Mouse (Mus musculus) intestine, postnatal 0 days (tissue): ENCODE results near the gene Kdm5a. TPM values are rescaled to one million over a fixed set of nuclear protein-coding genes. Genes with fewer than 3 reads are reported as not detected.

Source experiments
- ATAC-seq: fragments of 200-750 bp; cut with Nextera tagmentation; 2 replicates; pipeline ENCODE4 v1.8.0; 2017; ENCODE audit warnings: mild to moderate bottlenecking, moderate TSS enrichment, moderate library complexity
- H3K27ac ChIP-seq: fragments of 300-500 bp; sonication (generic); 2 replicates; pipeline ENCODE4 v1.5.1; 2014; ENCODE audit warnings: mild to moderate bottlenecking, low read depth, low read length, moderate library complexity
- H3K27me3 ChIP-seq: fragments of 300-500 bp; sonication (generic); replicated peaks from 2 replicates; pipeline ENCODE4 v1.6.1; 2014; ENCODE audit warnings: low read length, mixed read lengths; ENCODE audit not compliant: control insufficient read depth, insufficient read depth
- H3K36me3 ChIP-seq: fragments of 300-500 bp; sonication (generic); 2 replicates; pipeline ENCODE4 v1.6.1; 2014; ENCODE audit warnings: mild to moderate bottlenecking, moderate library complexity; ENCODE audit not compliant: control insufficient read depth, insufficient read depth
- H3K4me1 ChIP-seq: fragments of 300-500 bp; sonication (generic); replicated peaks from 2 replicates; pipeline ENCODE4 v1.6.1; 2014; ENCODE audit warnings: antibody characterized with exemption, low read length, mixed read lengths; ENCODE audit not compliant: control insufficient read depth, insufficient read depth
- H3K4me2 ChIP-seq: fragments of 300-500 bp; sonication (generic); replicated peaks from 2 replicates; pipeline ENCODE4 v1.6.1; 2014; ENCODE audit warnings: low read depth, mild to moderate bottlenecking, moderate library complexity
- H3K4me3 ChIP-seq: fragments of 300-500 bp; sonication (generic); 2 replicates; pipeline ENCODE4 v1.5.1; 2014; ENCODE audit warnings: low read depth, low read length
- H3K9ac ChIP-seq: fragments of 300-500 bp; sonication (generic); 2 replicates; pipeline ENCODE4 v1.6.1; 2014; ENCODE audit warnings: mild to moderate bottlenecking, low read depth, low read length
- H3K9me3 ChIP-seq: fragments of 300-500 bp; sonication (generic); 2 replicates; pipeline ENCODE4 v1.6.1; 2016; ENCODE audit warnings: mixed run types; ENCODE audit not compliant: control insufficient read depth
- CTCF ChIP-seq: sonication (generic); IDR thresholded peaks from 2 replicates; pipeline ENCODE4 v1.5.1; 2016; ENCODE audit warnings: low read depth, mild to moderate bottlenecking, control low read depth, antibody characterized with exemption, moderate library complexity
- WGBS: fragments of 180-500 bp; shearing (Covaris S2); extraction: QIAGEN DNeasy Blood & Tissue Kit; methylation state at CpG from one replicate; pipeline ENCODE4 v1.1.7; 2014; 5-methylcytosine and 5-hydroxymethylcytosine counted together
- polyA plus RNA-seq: library from polyadenylated mRNA; unstranded; fragments of >200 nt; fragmentation: Nextera tagmentation; extraction: Ambion mirVana; gene quantifications from 2 replicates; pipeline ENCODE4 v1.2.1, GENCODE M21; 2015

The Kdm5a gene
- polyA plus RNA-seq, 1 experiment from 2014 or later = 20.2 TPM

DNA sequence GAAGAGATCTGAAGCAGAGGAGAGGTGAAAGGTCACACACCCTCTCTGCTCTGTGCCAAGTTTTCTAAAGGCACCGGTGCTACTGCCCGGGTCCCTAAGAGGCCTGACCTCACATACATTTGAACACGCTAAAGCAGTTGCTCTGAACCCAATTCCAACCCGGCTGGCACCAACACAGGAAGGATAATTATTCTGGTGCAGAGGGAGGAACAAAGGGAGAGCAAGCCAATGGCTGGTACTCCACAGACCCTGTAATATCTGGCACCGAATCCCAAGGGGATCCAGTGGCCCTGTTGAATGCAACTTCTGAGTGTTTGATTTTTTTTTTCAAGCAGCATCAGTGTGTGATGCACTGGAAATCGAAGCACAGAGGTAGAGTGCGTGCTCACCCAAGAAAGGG is 127.1 kb downstream of the Kdm5a start:
- Histone ChIP-seq H3K9me3 (no peaks in the 10 kb centered on the region), H3K4me2 (no peak overlapping the region), H3K36me3 (no peaks in the 10 kb centered on the region), H3K27ac (no peak overlapping the region), H3K4me3 (no peak overlapping the region), H3K4me1 (peaks cover 6% of the 10 kb centered on the region; the same call in 1 of the 2 replicates), H3K27me3 (peaks cover 40% of the 10 kb centered on the region), H3K9ac (no peak overlapping the region)
- TF ChIP-seq CTCF = no peak
- ATAC-seq = no peak
- 74% methylated on average over 7 of the region's 7 CpGs for WGBS

DNA sequence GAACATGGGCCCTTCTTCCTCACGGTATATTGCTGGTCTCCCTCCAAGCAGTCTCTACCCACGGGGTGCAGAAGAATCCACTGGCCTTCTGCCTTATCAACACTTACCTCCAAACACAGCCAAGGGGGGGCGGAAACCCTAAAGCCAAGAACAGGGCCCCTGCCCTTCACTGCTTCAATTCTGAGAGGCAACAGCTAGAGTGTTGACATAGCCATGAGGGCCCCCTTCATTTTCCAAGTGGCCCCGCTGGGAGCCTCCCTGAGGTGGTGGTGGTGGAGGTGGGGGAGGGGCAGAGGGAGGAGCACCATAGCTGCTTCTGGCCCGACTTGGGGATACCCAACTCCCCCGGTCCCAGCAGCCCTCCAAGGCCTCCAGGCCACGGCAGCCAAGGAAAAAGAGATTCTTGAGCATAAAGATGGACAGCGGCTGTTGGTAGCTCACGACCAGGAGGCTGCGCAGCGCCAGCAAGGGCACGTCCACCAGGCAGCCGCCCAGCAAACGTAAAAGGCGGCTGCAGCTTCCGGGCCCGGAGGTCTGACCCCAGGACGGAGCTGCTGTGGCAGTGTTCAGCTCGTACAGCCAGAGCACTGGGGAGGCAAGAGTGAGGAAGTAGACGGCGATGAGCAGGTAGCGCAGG is 128.1 kb downstream of the Kdm5a start:
- H3K9ac ChIP-seq = no peak overlapping the region
- ATAC-seq = no peak
- no peaks in the 10 kb centered on the region for H3K36me3 ChIP-seq
- TF ChIP-seq CTCF = no peak
- H3K4me2 ChIP-seq = peak overlapping the region; percentile 88
- no peaks in the 10 kb centered on the region for H3K9me3 ChIP-seq
- no peak overlapping the region for H3K27ac ChIP-seq
- WGBS = 9% methylated on average over 22 of the region's 22 CpGs
- peaks cover 6% of the 10 kb centered on the region; the same call in 1 of the 2 replicates for H3K4me1 ChIP-seq
- H3K27me3 ChIP-seq = peaks cover 40% of the 10 kb centered on the region
- peak overlapping the region; percentile 54 for H3K4me3 ChIP-seq

DNA sequence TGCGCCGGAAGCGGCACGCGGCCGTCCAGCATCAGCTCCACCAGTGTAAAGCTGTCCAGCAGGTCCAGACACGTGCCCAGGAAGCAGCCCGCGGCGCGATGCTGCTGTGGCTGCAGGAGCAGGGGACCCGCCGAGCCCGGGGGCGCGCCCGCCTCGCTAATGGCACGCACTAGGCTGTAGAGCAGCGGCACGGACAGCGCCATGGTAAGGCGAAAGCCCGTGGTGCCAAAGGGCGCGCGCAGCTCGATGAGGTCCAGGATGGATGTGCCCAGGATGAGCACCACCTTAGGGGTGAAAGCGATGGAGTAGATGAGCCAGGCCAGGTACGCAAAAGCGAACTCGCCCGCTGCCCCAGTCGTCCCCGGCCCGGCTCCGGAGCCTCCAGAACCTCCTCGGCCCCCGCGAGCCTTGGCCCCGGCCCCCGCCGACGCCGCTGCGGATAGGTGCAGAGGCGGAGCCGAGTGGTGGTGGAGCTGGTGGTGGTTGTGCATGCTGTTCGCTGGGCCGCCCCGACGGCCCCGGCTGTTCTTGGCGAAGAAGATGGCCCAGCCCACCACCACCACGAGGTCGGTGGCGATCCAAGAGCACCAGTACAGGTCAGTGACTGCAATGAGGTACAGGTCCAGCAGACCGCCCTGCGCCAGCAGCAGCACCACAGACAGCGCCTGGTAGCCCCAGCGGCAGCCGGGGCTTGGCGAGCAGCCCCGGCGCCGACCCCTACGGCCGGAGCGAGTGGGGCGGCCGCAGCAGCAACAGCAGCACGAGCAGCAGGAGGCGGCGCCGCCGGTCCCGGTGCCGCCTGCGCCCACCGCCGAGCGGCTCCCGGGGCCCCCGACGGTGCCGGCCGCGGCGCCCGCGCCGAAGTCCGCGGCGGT is 128.8 kb downstream of the Kdm5a start:
- Histone ChIP-seq H3K9ac (no peak overlapping the region), H3K4me1 (peaks cover 6% of the 10 kb centered on the region; the same call in 1 of the 2 replicates), H3K9me3 (no peaks in the 10 kb centered on the region), H3K4me3 (peak overlapping the region; percentile 54), H3K27ac (no peak overlapping the region), H3K4me2 (peak overlapping the region; percentile 88), H3K36me3 (no peaks in the 10 kb centered on the region), H3K27me3 (peaks cover 40% of the 10 kb centered on the region)
- peak; percentile 34; the same call in 1 of the 2 replicates for ATAC-seq
- WGBS = 2% methylated on average over 76 of the region's 95 CpGs
- no peak for TF ChIP-seq CTCF

DNA sequence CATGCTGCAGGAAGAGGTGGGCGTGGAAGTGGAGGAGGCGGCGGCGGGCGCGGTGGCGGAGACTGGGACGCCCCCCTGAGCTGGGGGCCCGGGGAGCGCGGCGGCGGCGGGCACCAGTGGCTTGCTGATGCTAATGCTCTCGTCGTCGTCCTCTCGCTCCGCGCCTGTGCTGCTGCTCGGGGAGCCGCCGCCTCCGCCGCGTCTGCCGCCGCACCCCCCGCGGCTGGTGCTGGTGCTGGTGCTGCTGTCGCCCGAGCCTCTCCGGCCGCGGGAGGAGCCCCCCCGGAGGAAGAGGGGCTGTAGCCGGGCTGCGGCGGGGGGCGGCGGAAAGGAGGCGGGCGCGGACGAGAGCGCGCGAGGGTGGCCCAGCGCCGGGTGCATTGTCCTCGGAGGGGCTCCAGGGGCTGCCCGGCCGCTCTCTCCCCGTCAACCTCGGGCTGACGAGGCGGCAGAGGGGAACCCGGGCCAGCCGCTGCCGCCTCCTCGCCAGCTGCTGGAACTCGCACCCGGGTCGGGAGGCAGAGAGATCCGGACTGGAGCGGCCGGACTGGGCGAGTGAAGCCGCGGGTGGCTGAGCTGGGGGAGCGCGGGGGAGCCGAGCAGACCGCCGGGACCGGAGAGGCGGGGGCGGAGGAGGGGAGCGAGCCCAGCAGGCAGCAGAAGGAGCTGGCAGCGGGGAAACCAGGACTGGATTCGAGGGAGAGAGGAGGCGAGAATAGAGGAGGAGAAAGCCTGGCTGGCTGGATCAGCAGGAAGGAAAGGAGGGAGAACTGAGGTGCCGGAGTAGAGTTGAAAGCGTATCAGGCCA is 129.7 kb downstream of the Kdm5a start, which contains the start of gene Tmem121b:
TSS of gene Tmem121b (minus strand) at position 434 of the 808 bp plus-strand sequence.
- H3K27ac ChIP-seq = no peak within 1 kb of the TSS
- H3K36me3 ChIP-seq = no peaks in the 10 kb centered on the region
- H3K4me1 ChIP-seq = peaks cover 6% of the 10 kb centered on the region; the same call in 1 of the 2 replicates
- peak within 1 kb of the TSS; percentile 54 for H3K4me3 ChIP-seq
- no peaks in the 10 kb centered on the region for H3K9me3 ChIP-seq
- peaks cover 40% of the 10 kb centered on the region for H3K27me3 ChIP-seq
- no peak for TF ChIP-seq CTCF
- peak within 1 kb of the TSS; percentile 88 for H3K4me2 ChIP-seq
- no peak for ATAC-seq
- no peak within 1 kb of the TSS for H3K9ac ChIP-seq
- WGBS = under 1% methylated on average over 75 of the region's 84 CpGs

Other genes starting within 250 kb of the Kdm5a start
- 0.18 and 0.34 TPM in 2 replicates for gene D330020A13Rik, start 69.8 kb upstream of the Kdm5a start, polyA plus RNA-seq
- 0.95 and 1.1 TPM in 2 replicates for gene B4galnt3, start 69.6 kb upstream of the Kdm5a start, polyA plus RNA-seq
- 7.2 and 9.9 TPM in 2 replicates for gene Ccdc77, start 250 bp downstream of the Kdm5a start, polyA plus RNA-seq
- 4.1 and 4.8 TPM in 2 replicates for gene Il17ra, start 99.1 kb downstream of the Kdm5a start, polyA plus RNA-seq
- 0.03 and 0.05 TPM in 2 replicates for gene Tmem121b, start 129.7 kb downstream of the Kdm5a start, polyA plus RNA-seq
- gene Hdhd5, start 167.2 kb downstream of the Kdm5a start, polyA plus RNA-seq = 5.9 and 6.1 TPM in 2 replicates